Mouse (Mus musculus): ENCODE measurements around the gene Zbtb20.

The Zbtb20 gene

DNA sequence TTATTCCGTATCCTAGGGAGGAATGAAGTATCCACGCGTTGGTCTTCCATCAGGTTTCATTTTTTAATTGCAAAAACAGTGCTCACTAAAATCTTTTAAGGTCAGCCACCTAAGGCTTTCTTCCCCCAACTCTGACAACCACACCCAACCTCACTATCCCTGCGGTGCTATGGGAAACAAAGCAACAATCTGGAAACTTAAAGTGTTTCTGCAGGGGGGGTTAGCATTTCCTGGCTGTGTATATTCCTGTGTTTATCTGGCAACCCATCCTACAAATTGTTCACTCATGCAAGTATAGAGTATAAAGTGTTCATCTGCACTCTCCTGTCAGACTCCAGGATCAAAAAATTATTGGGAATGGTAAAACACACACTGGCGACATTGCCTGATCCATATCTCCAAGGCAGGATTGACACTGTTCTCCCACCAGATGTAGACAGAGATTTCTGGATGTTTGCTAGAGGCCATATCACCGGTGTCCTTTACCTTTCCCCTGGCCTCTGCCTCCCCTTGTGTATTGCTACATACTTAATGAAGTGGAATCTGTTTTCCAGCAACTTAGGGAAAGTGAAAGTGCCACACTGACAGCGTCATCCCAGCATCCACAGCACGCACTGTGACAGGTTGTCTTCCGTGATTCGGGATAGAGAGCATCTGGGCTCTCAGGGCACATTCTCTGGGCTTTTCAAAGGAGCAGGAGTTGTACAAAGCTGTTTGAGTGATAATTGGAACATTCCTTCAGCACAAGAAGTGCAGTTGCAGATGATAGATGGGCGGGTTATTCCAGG lies 599.5 kb downstream of the Zbtb20 start:
- in situ Hi-C loops (cut with MboI, MseI), result no loop called here

DNA sequence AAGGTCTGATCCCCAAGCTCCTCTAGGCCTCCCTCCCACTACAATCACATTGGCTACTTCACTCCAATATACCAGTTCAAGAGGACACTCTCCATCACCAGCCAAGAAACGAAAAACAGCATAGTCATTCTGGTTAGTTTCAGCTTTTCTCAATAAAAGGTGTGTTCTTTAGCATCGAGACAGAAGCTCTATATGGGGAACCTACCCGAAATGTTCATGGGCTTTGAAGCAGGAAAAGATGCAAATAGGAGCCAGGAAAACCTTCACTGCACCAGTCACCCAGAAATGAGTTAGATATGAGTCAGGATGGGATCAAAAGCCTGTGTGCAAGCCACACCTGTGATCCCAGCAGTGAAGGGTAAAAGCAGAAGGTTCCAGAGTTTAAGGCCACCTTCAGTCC lies 601.2 kb downstream of the Zbtb20 start:
- in situ Hi-C loops (cut with MboI, MseI), result no loop called here

DNA sequence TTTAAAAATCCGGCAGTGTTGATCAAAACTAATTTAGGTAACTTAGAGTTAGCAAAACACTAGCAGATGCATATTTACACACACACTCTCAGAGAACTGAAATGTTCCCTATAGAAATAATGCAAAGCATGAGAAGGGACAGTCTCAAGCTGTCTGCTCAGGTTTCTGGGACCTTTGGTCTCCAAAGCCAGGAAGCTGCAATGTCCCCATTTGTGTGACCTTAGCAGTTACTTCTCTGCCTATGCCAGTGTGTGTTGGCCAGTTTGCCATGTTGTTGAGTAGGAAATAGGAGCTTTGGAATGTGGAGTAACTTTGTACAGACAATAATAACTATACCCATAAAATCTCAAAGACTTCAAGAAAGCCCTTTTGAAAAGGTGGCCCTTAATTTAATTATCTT lies 602.7 kb downstream of the Zbtb20 start:
- in situ Hi-C loops (cut with MboI, MseI), result no loop called here

DNA sequence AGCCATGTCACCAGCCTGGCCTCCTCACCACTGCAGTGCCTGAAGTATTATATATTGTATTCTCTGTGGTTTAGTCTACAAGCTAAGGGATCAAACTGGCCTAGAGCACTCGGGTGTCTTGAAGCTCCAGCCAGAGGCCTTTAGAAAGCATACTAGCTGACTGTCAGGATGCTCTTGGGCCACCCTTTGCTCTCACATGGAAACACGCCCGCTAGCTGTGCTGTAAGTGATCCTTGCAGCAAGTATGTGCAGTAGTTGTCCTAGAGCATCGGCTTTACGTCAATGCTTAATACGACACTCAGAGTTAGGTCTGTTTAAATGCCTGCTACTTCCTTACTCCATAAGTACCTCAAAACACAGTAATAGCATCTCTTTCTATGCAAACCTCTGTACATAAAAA lies 604.9 kb downstream of the Zbtb20 start:
- in situ Hi-C loops (cut with MboI, MseI), result loop anchor here in 1 of 2 experiments (10.0 kb wide), 1 partner anchor 1484 kb away; no protein-coding TSS in a partner anchor

DNA sequence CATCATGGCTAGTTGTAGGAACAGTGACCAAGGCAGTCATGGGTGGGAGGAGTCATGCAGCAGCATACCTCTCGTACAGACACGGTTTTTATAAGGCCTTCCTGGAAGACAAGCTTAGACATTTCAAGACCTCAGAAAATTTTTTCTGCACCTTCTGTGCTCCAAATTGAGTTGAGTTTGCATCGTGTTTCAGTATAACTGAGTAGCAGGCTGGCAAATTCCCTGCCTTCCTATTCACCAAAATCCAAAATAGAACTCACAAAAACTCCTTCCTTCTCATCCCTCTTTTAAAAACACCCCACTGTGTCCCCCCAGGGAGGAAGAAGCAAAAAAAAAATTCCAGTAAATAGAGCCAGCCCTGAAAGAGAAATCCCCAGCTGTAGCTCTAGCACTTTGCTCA lies 606.4 kb downstream of the Zbtb20 start:
- in situ Hi-C loops (cut with MboI, MseI), result loop anchor here in 1 of 2 experiments (10.0 kb wide), 1 partner anchor 1483 kb away; no protein-coding TSS in a partner anchor

DNA sequence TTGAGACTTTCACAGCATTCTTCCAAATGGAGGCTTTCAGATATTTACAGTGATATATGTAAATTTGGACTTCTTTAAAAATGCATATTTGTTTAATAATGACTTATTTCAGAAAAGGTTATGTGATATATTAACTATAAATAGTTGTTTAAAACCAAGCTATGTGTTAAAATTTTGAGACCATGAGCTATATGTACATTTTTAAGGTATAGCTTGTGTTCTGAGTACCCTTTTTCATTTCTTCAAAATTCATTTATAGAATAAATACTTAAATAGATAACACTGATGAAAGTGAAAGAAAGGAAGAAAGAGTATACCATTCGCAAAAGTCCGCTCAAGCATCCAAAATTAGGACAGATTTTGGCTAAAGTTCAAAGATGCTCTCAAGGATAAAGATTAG lies 607.1 kb downstream of the Zbtb20 start:
- in situ Hi-C loops (cut with MboI, MseI), result loop anchor here in 1 of 2 experiments (10.0 kb wide), 1 partner anchor 1482 kb away; no protein-coding TSS in a partner anchor

DNA sequence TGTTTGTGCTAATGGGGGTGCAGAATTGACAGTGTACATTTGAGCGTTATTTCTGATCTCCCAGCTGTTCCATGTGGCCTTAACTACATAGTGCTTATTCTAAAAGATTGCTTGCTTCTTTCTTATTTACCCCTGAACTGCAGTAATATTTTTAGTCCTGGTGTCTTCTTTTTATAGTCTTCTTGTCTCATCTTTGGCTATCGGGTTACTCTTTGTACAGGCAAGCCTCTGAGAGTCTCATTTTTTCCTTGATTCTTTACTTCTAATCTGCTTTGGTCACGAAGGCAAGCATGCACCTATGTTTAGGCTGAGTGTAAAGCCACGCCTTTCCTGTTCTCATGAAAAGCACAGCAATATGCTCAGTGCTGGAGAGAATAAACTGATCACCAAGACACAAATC lies 608.7 kb downstream of the Zbtb20 start:
- in situ Hi-C loops (cut with MboI, MseI), result loop anchor here in 1 of 2 experiments (10.0 kb wide), 1 partner anchor 1480 kb away; no protein-coding TSS in a partner anchor

DNA sequence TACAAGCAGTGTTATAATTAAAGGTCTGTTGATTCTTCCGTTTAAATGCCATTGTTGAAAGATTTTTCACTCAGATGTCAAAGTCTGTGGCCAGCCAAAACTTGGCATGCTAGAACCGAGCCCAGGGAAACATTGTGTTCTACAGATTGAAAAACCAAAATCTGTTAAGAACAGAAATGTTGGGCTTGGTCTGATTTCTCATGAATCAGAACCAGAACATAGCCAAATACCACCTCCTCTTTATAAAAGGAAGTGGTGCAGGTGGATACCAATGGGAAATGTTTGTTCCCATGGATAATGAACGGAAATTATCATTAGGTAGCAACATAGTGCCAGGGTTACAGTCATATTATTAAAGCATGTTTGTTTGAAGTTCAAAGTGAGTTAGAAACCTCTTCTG lies 613.7 kb downstream of the Zbtb20 start:
- in situ Hi-C loops (cut with MboI, MseI), result loop anchor here in 1 of 2 experiments (10.0 kb wide), 1 partner anchor 1475 kb away; no protein-coding TSS in a partner anchor

DNA sequence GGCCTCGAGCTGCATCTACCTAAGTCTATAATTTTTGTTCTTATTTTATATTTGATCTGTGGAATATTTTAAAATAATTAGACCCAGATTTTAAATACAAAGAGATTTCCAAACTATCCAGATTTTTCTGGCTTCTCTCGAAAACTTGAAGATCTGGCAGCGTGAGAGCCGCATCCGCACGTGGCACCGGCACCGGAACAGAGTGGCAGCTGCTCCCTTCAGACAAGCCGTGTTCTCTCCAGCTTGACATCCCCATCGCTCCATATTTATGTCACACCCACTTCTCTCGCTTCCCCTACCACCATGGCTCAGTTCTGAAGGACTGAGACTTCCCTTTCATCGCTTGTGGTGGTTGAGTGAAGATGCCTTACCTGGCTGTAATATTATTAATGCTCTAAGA lies 614.3 kb downstream of the Zbtb20 start:
- in situ Hi-C loops (cut with MboI, MseI), result loop anchor here in 1 of 2 experiments (10.0 kb wide), 1 partner anchor 1475 kb away; no protein-coding TSS in a partner anchor

DNA sequence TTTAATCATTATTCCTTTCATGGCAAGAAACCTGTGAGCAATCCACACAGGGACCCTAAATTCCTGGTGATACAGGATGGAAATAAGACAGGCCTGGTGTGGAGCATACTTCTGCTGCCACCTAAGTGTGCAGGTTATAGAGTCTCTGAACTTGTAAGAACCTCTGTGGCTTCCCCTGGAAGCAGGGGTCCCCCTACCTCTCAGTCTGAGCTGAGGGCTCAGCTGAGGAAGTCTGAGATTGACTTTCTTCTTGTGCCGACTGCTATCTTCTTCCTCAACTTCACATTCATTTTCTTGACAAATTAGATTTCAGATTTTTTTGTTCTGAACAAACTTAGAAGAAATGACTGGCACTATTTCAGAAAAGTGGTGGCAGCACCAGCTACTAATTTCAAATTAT lies 617.2 kb downstream of the Zbtb20 start:
- in situ Hi-C loops (cut with MboI, MseI), result no loop called here

DNA sequence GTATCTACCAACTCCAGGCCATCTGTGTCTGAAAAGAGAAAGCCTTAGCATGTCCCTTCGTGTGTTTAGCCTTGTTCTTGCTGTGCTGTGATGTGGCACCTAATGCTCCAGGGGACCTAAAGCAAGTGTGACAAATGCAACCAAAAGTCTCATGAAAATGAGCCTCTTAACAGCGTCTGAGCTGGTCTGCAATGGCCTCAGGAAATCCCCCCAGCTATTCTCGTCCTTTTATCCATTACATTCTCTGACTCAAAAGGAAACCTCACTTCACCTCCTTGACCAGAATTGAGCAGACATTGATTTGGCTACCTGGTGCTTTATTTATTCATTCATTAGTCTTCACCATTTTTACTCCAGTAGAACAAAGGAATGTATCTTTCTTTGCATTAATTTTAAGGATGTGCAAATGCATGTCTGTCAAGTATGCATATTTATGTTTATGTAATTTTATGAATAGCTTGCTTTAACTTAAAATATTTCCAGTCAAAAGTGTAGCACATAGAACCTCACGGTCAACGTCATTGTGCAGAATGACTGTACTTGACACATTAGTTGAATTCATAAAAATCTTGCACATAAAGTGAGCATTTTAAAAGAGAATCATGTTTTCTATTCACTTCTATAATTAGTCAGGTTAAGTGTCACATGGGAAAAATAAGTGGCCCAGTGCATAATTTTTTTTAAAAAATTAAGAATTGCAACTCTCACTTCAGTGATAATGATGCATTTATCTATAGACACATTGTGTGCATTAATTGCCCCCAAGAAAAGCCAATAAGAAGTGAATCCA lies 618.1 kb downstream of the Zbtb20 start:
- in situ Hi-C loops (cut with MboI, MseI), result no loop called here

DNA sequence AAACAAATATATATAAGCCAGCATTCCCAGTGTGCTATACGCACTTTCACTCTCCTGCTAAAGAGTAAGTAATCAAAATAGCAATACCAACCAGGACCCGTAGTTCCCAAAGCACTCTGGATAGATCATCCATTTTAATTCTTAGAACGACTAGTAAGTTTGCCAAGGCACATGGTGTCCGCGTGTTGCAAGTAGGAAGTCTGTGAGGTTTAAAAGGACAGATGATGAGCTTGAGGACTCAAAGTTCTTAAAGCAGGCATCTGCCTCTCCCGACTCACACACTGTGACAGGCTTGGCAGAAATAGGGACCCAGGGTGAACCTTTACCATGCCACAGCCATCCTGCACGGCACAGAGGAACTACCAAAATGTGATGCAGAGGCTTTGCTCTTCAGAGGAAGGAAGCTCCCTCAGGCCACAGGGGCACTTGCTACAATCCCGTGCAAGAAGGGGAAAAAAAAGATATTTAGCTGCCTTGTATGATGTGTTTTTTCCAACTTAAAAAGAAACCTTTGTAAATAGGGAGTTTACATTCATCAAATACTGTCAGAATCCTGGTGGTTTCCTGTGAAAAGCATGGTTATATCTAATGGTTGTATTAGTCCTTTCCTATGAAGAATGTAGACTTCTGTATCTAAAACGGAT lies 619.6 kb downstream of the Zbtb20 start:
- in situ Hi-C loops (cut with MboI, MseI), result no loop called here

DNA sequence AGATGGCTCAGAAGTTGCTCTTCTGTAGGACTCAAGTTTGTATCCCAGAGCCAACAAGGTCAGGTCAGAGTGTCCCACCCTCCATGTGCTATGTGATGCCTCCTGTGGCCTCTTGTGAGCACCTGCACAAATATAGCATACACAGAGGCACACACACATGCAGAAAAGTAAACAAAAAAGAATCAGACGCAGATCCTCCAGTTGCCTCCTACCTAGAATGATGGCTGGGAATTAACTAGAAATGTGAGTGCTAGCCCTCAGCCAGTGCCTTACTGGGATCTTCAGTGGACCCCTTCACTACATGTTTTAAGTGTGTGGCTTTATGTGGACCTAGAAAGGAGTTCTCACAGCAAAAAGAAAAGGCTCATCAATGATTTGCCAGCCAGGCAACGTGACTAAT lies 621.4 kb downstream of the Zbtb20 start:
- in situ Hi-C loops (cut with MboI, MseI), result no loop called here

DNA sequence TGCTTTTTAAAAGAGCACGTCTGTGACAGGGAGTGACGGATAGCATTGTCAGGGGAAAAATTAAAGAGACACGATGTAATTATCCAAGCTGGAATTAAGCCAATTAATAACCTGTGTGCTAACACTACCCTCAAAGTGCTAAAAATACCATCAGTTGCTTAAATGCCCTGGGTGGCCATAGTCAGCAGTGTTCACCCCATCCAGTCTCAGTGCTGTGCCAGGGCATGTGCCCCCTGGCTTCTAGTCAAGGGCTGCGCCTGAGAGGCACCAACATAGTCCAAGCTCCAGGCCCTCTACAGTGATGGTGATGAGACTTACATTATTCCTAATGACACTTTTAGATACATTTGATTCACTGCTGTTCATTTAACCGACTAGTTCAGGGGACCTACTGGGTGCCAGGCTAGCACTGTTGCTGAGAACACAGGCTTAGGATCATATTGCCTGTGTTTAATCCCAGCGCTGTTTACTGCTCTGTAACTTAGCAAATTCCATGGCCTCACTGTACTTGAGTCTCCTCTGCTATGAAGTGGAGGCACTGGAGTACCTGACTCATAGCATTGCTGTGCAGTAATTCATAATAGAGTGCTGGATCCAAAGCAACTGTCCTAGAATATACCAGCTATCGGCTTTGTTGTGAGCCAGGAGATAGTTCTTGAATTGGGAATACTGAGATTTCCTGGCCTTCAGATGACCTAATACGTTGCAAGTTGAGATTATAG lies 624.6 kb downstream of the Zbtb20 start:
- in situ Hi-C loops (cut with MboI, MseI), result no loop called here

DNA sequence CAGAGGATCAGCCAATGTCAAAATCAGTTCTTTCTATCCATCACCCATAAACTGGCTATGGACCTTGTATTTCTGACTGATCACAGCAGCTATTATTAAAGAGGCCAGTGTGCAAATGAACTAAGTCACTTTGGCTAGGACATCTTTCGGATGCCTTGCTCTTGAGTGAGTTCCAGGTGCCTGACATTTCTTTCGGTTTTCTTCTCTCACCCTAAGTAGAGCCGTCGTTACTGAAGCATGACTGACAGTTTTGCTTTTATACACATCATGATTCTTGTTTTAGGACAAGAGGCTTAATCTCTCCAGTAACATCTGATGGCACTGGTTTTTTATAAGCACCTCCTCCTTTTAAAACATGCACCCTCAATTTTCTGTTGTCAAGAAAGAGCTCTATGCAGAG lies 625.6 kb downstream of the Zbtb20 start:
- in situ Hi-C loops (cut with MboI, MseI), result no loop called here

DNA sequence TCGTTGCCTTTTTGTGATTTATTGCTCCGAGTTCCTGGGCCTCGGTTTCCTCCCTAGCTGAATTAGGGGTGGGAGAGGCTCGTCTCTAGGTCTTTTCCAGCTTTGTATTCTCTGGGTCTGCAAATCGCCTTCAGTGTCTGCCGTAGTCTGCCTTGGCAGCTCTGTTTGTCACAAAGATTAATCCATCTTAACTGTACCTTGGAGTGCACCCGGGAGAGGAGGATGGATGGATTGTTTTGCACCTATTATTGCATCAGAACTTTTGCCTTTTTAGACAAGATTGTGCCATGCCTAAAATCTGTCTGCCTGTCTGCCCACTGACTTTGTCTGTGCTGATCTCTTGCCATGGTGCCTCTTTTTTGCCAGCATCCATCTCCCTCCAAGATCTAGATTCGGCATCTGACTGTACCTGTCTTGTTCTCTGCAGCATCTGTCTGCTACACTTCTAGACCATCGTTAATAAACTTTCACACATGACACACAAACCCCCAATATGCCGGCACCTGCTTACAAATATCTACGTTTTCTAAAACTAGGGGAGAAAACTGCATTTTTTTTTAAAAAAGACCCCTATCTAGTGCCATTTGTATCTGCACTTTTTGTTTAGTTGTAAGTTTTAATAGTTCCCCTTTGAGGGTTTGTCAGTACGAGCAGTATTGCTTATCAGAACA lies 626.8 kb downstream of the Zbtb20 start:
- in situ Hi-C loops (cut with MboI, MseI), result no loop called here

DNA sequence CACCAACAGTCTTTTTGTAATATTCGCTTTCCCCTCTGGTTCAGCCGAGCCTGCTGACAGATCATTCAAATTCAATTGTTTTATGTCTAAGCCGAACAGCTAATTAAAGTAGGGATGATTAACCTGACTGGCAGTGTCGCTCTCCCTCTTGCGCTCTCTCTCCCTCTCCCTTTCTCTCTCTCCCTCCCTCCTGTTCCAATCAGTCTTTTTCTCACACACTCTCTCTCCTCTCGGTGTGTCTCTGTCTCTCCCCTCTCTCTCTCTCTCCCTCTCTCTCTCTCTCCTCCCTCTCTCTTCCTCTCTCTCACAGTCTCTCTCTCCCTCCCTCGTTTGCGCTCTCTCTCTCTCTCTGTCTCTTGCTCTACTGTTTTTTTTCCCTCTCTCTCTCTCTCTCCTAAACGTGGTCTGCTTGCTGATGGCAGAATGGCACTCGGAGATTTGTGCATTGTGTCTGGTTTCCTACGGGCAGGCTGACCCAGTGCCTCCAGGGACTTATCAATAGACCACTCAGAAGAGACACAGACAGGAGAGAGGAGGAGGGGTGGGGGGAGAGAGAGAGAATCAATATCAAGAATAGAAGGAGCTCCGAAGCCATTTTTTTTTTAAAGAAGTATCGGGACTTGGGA lies 627.4 kb downstream of the Zbtb20 start:
- in situ Hi-C loops (cut with MboI, MseI), result no loop called here

DNA sequence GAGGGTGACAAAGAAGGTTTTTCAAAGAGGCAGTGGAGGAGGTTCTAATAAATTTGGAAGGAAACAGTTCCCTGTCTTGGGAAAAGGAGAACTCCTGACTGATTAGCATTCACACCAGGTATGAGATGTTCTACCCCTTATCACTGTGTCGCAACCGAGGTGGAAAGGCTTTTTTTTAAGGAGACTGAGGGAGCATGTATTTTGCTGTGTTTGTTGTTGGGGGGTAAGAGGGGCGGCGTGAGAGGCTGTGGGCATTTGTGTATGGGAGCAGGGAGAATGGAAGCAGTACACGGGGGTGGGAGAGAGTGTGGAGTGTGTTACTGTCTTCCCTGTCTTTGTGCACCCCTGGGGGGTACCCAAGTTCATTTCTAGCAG lies 627.9 kb downstream of the Zbtb20 start:
- in situ Hi-C loops (cut with MboI, MseI), result no loop called here

DNA sequence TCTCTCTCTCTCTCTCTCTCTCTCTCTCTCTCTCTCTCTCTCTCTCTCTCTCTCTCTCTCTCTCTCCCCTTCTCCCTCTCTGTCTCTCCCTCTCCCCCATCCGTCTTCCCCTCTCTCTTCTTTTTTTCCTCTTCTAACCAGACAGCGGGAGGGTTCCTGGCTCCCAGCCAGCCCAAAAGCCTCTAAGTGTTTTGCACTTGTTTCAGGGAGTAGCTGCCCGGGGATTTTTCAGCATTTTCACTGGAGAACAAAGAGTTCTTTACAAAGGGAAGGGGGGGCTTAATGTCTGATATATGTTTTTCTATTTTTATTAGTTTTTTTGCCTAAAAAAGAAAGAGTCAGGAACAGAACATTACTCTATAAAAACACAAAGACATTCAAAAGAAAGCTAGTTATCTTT lies 628.5 kb downstream of the Zbtb20 start:
- in situ Hi-C loops (cut with MboI, MseI), result no loop called here

DNA sequence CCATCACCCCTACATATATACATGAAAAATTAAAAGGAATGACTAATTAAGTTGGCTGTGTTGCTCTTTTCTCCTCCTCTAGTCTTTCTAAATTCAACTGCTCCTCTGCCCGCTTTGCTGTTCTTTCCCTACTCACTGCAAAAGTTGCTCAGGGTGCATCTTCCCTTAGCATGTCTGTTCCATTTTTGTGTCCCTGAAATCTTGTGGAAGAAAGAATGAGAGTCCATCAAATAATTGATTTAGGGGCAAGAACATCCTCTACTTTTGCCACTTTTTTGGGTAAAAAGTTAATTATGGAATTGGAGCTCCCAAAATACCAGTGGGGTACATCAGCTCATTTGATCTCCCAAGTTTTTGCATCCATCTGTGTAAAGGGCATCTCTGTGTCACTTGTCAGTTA lies 628.9 kb downstream of the Zbtb20 start:
- in situ Hi-C loops (cut with MboI, MseI), result no loop called here
